Mouse (Mus musculus) T-cell, adult 2 months (primary cell): Measurements from ENCODE around the gene Dcaf6.

ENCODE experiments used
- DNase-seq: peaks from one replicate; pipeline ENCODE4 v3.0.0; 2022; ENCODE audit warnings: low spot score

Dcaf6 gene

DNA sequence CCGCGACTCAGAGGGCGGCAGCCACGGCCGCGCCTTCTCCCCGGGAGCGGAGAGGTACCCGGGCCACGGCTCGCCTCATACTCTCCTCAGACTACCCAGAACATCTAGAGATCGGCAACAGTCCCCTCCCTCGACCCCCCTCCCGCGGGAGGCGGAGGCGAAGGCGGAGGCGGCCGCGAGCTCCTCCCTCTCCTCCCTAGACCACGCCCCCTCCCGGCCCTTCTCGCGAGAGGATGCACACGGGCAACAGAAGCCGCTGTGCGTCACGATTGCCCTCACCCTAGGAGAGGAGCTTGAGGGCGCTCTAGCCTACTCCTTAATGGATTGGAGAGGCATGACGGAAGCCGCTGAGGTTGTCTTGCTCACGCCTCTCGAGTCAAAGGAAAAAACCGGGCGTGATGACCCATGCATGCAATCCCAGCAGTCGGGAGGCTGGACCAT lies at the start of gene Dcaf6, which contains the start of gene Mpc2:
Gene Dcaf6, minus strand, starts transcription at position 116 of the 441 bp plus-strand sequence.
Gene Mpc2, plus strand, starts transcription at position 278 of the 441 bp plus-strand sequence.
- DNase-seq, result peak; percentile 100

DNA sequence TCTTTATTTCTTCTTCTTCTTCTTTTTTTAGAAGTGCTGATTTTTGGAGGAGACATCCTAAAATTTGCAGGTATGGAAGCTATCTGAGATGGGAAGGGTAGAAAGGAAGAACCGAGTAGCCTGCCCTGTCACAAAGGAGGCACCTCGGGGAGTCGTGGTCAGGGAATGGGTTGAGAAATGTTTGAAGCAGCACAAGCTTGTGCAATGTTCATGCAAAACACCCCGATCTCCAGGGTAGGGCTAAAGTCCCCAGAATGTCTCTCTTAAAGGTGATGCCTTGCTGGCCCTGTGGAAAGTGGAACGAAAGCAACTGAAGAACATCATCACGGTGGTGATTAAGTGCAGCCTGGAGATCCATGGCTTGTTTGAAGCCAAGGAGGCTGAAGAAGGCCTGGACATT lies 46.0 kb upstream of the Dcaf6 start:
- no peak for DNase-seq

DNA sequence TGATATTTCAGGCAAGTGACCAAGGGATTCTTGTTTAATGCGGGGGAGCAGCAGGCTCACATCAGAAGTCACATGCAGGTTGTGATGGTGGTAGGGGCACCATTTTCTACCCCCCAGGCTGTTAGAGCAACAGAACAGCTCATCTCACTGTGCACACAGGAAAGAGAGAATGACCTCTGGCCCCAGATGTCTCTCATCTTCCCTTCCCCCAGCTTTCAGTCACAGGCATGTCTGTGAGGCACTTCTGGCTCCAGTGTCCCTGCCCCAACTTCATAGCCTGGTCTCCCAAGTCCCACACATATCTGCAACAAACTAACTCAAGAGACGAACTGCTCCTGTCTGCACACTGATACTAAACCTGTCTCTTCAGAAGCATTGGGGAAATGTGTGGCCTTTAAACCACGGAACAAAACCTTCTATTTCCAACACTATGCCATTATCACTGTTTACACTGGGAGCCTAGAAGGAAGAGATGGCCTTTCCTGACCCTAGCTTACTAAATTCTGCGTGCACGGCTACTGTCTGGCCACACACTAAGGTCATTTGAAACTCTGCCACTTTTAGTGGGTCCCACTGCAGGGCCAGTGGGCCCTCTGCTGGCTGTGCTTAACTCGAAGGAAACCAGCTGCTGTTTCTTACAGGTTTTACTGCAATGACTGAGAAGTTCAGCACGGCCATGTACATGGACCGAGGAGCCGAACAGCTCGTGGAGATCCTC lies 43.2 kb upstream of the Dcaf6 start:
- no peak for DNase-seq

DNA sequence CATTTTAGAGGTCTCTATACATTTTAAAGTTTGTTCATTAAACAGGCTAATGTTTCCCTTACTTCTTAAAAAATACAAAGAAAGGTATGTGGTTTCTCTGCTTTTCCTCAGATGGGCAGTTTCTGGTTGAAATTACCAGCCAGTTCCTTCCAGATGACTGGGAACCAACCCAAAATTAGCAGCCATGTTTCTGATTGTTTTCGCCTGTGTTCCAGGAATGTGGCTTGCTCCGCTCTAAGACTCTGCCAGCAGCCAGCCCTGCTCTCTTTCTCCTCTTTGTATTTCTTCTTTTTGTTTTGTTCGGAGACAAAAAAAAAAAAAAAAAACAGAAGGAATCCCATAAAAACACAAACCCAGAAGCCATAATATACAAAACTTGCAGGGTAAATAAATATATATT lies 38.6 kb upstream of the Dcaf6 start:
- DNase-seq, result no peak

DNA sequence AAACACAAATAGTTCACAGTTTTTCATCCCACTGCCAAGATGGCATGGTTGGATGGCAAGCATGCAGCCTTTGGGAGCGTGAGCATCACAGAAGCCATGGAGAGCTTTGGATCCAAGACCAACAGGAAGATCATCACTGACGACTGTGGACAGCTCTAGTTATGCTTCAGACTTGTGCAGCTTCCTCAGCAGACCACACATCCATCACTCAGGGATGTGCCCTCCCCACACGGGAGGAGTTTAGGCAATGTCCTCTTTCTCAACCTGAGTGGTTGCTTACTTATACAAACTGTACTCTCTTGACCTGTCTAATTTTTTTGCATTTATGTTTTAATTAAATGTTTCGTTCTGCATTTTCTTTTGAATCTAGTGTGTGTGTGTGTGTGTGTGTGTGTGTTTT lies 28.9 kb upstream of the Dcaf6 start:
- DNase-seq, result no peak

DNA sequence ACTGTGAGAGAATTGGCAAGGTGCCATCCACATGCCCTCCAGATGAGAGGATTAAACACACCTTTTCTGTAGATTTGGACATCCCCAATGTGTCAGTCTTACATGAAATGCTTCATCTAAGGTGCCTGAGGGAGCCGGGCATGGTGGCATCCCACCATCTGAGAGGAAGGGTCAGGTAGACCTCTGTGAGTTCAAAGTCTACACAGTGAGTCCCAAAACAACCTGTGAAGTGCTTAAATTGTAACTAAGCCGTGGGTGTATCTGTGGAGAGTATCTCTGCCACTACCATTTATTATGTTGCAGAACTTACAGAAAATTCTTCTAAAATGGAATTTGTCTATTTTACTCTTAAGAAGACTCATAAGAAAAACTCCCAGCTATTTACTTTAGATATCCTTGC lies 25.8 kb upstream of the Dcaf6 start:
- DNase-seq, result no peak

DNA sequence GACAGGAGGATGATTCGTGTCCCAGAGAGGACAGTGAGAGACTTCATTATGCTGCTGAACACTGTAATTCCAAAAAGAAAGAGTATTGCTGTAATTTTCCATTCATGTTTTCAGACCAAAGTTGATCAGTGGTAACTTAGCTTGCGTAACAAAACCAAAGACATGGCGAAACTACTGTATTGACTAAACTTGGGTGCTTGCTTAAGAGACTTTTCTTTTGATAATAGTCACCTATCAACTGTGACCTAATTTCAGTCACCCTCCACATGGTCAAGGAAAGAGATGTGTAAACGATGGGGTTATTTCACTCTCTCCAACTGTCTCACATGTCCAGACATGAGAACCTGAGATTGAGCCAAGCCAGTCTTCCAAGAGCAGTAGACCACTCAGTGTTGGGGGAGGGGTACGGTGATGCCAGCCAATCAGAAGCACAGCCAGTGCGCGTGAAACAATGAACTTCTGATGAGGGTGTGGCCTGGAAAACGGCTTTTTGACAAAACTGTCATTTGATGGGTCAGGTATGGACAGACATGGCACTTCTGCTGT lies 24.5 kb upstream of the Dcaf6 start, which contains the start of gene Adcy10:
Gene Adcy10, plus strand, starts transcription at position 496 of the 546 bp plus-strand sequence.
- DNase-seq, result no peak

DNA sequence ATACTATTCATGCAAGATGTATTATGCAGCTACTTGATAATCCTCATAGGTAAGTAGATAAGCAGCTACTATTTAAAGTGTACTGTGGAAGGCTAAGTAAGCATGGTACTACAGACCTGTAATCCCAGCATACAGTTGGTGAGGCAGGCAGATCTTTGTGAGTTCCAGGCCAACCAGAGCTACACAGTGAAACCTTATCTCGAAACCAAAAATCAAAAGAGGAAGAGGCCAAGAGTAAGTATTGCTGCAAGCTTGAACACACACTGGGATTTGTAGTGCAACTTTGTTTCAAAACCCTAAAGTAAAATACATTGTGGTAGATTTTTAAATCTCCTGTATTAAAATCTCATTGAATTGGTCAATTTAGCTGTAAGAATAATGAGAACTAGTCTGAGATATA lies 11.2 kb upstream of the Dcaf6 start:
- no peak for DNase-seq

DNA sequence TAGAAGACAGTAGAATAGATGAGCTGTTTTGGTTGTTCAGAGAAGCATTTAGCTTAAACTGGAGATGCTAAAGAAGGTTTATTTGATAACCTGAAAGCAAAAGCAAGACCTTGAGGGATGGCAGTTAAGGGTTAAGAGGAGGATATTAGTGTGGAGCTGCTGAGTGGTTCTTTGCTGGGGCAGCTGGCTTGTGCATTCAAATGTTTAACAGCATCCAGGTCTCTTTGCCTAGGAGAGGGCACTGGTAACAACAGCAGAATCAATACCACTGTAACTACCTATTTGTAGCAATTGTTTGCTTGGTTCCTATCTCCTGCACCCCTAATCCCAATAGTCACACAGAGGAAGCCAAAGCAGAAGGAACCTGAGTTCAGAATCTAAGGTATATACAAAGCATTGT lies 9.4 kb upstream of the Dcaf6 start:
- DNase-seq, result no peak

DNA sequence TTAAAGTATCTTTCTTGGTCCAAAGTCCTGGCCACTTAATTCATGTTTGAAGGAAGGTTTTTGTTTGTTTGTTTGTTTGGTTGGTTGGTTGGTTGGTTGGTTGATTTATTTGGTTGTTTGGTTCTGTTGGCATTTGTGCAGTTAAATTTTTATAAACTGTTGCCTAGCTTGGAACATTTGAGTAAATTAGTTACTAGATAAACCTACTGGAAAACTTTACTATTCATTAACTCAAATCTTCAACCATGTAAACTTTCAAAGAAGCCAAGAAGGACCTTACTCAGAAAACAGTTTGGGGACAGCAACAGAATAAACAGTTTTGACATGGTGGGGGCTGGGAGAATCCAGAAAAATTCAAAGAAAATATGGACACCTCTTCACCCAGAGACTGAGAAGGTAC lies 8.7 kb upstream of the Dcaf6 start:
- no peak for DNase-seq

DNA sequence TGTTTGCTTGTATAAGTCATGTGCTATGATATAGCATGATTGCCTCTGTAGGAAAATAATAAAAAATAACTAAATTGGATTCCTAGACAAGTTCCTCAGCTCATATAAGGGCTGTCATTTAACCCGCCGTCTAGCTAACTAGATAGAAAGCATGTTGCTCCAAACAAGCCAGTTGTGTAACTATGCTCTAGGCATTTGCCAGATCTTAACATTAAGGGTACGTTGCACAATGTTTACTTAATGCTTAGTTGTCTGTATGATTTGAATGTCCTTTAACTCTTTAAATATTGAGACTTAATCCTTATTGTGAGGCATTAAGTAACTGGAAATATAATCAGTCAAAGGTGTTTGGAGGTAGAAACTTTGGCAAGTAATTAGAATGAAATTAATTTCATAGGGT lies 4.3 kb upstream of the Dcaf6 start:
- DNase-seq, result no peak

DNA sequence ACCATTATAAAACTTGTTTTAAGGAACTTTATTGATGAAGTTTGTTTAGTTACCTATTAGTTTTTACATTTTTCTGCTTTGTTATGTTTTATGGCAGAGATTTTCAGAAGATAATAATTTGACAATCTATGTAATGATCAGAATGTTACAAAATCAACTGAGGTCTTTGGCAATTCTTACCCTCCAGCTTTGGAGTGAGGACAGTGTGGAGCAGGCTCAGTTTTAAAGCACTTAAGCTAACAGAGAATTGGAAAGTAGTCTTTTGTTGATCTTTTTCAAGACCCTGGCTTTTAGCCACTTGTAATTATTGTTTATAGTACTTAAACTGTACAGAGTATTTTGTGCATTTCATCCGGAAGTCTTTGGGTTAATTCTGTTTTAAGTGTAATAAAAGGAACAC lies 2.6 kb upstream of the Dcaf6 start:
- DNase-seq, result no peak

DNA sequence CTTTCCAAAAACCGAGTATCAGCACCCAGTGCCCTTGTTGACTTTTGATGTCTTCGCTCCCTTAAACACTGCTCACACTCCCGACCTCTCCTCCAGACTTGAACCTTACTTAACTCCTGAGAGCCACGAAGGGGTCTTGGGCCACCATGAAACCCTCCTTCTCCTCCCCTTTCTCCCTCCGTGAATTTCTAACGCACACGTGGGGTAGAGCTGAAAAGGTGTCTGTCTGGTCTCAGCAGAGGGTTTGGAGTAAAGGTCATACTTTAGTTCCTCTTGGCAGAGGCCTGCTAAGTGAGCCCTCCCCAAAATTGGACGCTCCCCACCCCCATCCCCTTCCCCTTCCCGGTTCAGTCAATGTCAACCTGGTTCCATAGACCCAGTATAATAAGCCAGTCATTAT lies 1.4 kb upstream of the Dcaf6 start:
- DNase-seq, result no peak

DNA sequence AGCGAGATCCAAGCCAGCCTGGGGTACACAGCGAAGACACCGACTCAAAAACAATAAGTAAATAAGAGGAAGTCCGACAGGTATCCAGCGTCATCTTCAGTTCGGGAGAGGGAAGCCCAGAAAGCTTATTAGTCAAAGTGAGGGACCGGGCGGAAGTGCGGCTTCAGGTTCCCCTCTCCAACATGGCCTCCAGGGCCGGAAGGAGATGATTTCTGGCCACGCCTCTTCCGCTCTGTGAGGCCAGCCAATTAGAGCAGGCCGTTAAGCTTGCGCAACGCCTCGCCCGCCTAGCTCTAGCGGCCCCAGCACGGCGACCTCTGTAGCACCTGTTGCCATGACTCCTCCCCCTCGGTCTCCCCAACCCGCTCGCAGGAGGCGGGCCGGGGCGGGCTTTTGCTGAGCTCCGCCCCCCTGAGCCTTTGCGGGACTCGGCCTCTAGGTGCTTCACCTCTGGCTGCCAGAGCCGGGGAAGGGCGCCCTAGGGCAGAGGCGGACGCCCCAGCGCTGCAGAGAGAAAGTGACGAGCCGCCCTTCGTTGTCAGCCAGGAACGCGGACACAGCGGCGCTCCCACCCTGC lies 614 bp upstream of the Dcaf6 start:
- DNase-seq, result peak; percentile 100

DNA sequence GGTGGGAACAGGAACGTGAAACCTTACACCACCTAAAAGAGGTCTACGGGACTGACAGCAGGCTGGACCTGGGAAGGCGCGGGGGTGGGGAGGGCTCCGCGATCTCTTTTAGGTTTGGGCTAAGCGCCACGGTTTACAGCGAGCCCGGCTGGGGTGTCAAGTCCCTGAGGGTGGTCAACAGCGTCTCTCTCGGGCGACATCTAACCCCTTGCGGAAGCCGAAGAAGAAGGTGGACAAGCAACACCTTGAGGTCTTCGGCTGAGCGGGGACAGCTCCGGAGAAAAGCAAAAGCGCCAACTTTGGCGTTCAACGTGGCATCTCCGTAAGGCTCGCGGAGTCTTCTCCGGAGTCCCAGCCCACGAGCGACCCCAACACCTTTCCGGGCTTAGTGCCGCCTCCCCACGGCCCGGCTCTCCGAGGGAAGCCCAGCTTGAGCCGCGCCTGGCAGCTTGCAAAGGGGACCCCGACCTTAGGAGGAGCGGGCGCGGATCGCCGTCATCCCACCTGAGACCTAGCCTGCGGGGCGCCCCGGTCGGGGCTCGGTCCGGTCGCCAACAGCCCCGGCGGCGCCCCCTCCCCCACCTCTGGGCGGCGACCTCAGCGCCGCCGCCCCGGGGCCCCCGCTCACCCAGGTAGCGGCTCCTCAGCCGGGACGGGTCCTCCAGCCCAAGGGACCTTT lies 633 bp downstream of the Dcaf6 start:
- DNase-seq, result peak; percentile 42

DNA sequence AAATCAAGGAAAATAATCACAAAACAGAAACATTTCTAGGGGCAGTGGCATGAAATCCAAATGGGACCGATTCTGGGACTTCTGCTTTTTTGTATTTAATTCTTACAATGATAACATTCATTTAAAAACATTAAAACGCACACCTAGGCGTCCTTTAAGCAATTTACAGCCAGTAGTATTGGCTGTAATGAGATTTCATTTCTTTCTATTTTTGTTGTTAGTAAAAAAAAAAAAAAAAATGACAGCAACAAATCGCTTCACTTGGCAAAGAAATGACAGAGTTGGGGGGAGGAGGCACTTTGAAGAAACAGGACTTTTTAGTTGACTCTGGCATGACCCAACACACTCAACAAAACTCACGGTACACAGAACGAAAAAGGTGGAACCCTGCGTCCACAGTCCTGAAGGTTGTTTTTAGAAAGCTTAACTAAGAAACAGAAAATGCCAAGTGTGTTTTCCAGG lies 1.2 kb downstream of the Dcaf6 start:
- DNase-seq, result no peak

DNA sequence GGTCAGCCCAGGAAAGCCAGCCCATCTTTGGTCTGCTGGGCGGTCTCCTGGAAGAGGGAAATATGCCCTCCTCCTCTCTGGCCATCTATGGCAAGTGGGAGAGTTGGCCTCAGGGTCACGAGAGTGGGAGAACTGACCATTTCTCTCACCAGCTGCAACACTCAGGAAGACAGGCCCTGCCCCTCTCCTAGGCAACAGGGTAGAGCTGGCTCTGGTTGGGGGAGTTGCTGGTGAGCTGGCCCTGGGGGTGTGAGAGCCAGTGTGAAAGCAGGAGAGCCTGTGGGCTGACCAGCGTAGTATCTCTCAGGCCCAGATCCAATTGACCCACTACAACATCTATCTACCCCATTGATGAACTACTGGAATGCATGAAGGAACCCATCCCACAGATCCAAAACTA lies 18.6 kb downstream of the Dcaf6 start:
- DNase-seq, result no peak

DNA sequence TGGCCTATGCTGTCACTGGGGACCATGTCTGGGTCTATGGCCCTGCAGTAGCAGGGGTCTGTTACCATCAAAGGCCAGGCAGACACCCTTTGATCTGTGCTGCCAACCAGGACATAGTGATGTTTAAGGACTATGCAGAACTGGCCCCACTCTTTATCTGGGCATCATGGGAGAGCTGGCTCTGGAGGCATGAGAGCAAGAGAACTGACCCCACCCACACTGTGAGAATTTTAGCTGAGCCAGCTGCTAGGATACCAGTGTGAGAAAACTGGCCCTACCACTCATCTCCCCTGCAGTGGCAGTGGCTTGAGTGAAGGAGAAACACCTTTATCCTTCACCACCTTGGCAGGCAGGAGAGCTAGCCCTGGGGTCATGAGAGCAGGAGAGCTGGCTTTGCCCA lies 19.1 kb downstream of the Dcaf6 start:
- DNase-seq, result no peak

DNA sequence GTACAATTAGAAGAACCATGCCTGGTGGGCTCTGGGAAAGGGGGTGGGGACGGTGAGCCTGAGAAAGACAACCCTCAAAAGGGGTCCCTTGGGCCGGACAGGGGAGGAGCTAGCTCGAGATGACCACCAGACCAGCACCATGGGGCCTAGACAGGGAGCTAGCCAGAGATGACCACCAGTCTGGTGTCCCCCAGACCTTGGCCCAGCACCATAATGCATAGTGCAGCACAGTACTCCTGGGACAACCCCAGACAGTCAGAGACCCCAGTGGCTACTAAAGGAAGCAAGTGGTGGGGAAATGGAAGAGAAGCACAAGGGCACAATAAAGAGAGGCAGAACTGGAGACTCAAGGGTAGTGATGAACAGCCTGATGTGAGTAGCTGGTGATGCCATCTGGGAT lies 19.5 kb downstream of the Dcaf6 start:
- DNase-seq, result no peak

DNA sequence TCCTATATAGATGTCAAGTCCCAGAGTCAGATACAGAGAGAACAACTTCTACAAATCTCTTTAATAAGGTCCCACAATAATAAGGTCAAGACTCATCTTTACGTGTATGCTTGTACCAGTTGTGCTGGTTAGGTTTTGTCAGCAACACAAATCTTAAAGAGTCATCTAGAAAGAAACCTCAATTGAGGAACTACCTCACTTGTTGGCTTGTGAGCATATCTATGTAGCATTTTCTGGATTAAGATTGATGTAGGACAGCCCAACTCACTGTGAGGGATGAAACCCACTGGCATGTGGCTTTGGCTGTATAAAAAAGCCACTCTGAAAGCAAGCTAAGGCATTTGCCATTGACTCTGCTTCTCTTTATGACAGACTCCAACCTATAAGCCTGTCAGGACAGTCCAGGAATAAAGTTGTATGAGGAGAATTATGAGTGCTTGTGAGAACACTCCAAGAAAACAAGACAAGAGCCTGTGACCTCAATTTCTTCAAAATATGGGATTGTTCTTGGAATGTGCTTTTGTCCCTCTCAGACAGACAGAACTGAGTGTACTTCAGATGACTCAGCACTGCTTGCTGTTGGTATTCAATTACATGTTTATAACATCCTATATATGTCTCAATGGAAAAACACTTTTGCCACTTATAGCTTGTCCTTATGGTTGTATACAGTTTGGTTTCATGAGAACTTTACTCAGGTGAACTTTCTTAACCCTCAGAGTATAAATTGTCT lies 21.8 kb downstream of the Dcaf6 start:
- no peak for DNase-seq

DNA sequence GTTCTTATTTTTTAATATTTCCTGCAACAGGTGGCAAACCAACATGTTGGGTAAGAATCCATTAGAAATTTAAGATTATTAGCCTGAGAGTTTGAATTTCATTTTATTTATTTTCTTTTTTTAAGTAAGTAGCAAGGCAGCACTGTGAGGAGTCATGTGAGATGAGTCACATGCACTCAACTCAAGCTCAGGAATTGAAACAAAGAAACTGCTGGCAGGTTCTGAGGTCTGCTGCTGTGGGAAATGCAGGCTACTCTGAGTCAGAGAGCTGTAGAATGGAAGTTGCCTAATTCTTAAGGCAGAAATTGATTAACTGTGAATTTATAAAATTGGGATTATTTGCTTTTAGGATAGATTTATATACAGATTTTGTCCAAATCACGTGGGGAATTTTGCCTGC lies 27.4 kb downstream of the Dcaf6 start:
- no peak for DNase-seq

DNA sequence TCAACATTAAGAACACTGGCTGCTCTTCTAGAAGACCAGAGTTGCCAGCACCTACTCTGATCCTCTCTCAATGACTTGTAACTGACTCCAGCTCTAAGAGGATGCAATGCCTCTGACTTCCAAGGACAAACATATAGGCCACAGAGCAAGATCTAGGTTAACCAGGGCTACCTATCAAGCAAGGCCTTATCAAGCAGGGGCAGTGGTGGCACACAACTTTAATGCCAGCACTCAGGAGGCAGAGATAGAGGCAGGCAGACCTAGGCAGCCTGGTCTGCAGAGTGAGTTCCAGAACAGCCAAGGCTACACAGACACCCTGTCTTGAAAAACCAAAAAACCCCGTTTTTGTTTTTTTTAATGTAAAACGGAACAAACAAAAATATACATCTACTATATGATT lies 34.0 kb downstream of the Dcaf6 start:
- no peak for DNase-seq
